Mouse (Mus musculus) lung, embryonic 15.5 days (tissue): ENCODE results near the gene Gm10282. TPM values are rescaled to one million over a fixed set of nuclear protein-coding genes. Genes with fewer than 3 reads are reported as not detected.
A peak's percentile ranks its signal among the peaks of the same experiment; 100 is the strongest.

Experiments used
- ATAC-seq: fragments of 200-750 bp; cut with Nextera tagmentation; 2 replicates; pipeline ENCODE4 v1.8.0; 2017; ENCODE audit warnings: moderate number of reproducible peaks, borderline replicate concordance; ENCODE audit not compliant: low FRiP score, low TSS enrichment; ENCODE audit errors: extremely low read depth
- H3K27ac ChIP-seq: fragments of 300-500 bp; sonication (generic); 2 replicates; pipeline ENCODE4 v1.5.1; 2015; ENCODE audit warnings: moderate library complexity, mild to moderate bottlenecking, inconsistent platforms
- H3K27me3 ChIP-seq: fragments of 300-500 bp; sonication (generic); 2 replicates; pipeline ENCODE4 v1.6.1; 2015; ENCODE audit warnings: inconsistent platforms
- H3K36me3 ChIP-seq: fragments of 300-500 bp; sonication (generic); 2 replicates; pipeline ENCODE4 v1.6.1; 2015; ENCODE audit warnings: inconsistent platforms
- H3K4me1 ChIP-seq: fragments of 300-500 bp; sonication (generic); 2 replicates; pipeline ENCODE4 v1.6.1; 2015; ENCODE audit warnings: inconsistent platforms
- H3K4me2 ChIP-seq: fragments of 300-500 bp; sonication (generic); 2 replicates; pipeline ENCODE4 v1.6.1; 2015; ENCODE audit warnings: inconsistent platforms, mild to moderate bottlenecking, moderate library complexity
- H3K4me3 ChIP-seq: fragments of 300-500 bp; sonication (generic); 2 replicates; pipeline ENCODE4 v1.5.1; 2015; ENCODE audit warnings: mild to moderate bottlenecking, inconsistent platforms
- H3K9ac ChIP-seq: fragments of 300-500 bp; sonication (generic); 2 replicates; pipeline ENCODE4 v1.6.1; 2015; ENCODE audit warnings: inconsistent platforms
- H3K9me3 ChIP-seq: fragments of 300-500 bp; sonication (generic); 2 replicates; pipeline ENCODE4 v1.6.1; 2016; ENCODE audit warnings: inconsistent platforms
- WGBS: fragments of 180-500 bp; shearing (Covaris S2); methylation state at CpG from one replicate; pipeline ENCODE4 v1.1.7; 2015; 5-methylcytosine and 5-hydroxymethylcytosine counted together
- polyA plus RNA-seq: library from polyadenylated mRNA; unstranded; fragments of >200 nt; fragmentation: Nextera tagmentation; extraction: Ambion mirVana; gene quantifications from 2 replicates; pipeline ENCODE4 v1.2.1, GENCODE M21; 2015

Gene Gm10282
- polyA plus RNA-seq, 1 experiment from 2014 or later = 33.8 TPM

DNA sequence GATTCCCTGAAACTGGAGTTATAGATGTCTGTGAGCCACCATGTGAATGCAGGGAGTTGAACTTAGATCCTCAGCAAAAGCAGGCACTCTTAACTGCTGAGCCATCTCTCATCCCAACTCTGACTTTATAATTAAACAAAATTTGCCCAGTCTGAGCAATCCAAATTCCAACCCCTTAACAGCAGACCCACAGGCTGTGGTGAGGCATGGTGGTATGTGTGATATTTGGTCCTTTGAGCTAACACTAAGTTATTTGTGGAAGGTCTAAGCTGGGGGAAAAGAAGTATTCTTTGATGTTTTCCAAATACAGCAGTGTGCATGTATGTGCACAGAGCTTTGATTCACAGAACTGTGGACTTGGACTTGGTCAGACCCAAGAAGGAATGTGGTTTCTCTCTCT is 16.0 kb downstream of the Gm10282 start:
- H3K9ac ChIP-seq = no peak overlapping the region
- H3K4me1 ChIP-seq = no peaks in the 10 kb centered on the region
- H3K9me3 ChIP-seq = no peaks in the 10 kb centered on the region
- H3K4me2 ChIP-seq = no peak overlapping the region
- no peak overlapping the region for H3K4me3 ChIP-seq
- H3K27me3 ChIP-seq = no peaks in the 10 kb centered on the region
- H3K27ac ChIP-seq = no peak overlapping the region
- no peak for ATAC-seq
- H3K36me3 ChIP-seq = no peaks in the 10 kb centered on the region

DNA sequence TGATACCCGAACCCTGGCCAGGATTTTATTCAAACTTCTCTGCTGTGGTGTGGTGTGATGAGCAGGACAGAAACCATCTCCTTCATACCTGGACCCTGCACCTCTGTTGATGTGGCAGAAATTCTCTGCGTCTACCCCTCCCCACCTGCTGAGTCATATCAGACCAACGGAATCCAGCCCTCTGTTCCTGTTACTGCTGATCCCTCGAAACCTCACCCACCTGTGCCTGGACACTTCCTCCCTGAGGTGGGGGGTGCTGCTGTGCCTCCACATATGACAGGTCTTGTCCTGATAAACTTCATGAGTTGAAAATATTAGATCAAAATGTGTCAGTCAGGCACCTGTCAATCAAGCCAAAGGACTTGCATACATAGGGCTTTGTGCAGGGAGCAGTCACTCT is 19.8 kb downstream of the Gm10282 start:
- no peak for ATAC-seq
- Histone ChIP-seq H3K4me1 (peaks cover 5% of the 10 kb centered on the region; the same call in 1 of the 2 replicates), H3K9me3 (no peaks in the 10 kb centered on the region), H3K36me3 (no peaks in the 10 kb centered on the region), H3K9ac (no peak overlapping the region), H3K27me3 (no peaks in the 10 kb centered on the region), H3K27ac (no peak overlapping the region), H3K4me2 (no peak overlapping the region), H3K4me3 (no peak overlapping the region)
- 60% methylated on average over 4 of the region's 4 CpGs for WGBS

DNA sequence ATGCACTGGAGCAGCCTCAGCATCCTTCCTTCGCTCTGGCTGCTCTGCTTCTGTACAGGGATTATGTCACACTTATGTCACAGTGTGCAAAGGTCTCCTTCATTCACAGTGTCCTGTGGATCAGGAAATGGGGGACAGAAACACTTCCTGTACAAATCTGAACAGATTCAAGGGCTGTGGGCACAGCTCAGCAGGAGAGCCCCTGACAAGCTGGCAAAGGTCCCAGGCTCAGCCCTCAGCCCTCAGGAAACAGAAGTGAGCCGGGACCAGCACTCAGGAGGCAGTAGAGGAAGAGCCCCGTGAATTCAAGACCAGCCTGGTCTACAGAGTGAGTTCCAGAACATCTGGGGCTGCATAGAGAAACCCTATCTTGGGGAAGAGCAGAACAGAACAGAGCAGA is 23.4 kb downstream of the Gm10282 start:
- H3K9me3 ChIP-seq = no peaks in the 10 kb centered on the region
- WGBS = 22% methylated on average over 3 of the region's 3 CpGs
- H3K9ac ChIP-seq = no peak overlapping the region
- H3K27me3 ChIP-seq = no peaks in the 10 kb centered on the region
- peaks cover 9% of the 10 kb centered on the region for H3K4me1 ChIP-seq
- no peak overlapping the region for H3K27ac ChIP-seq
- no peak overlapping the region for H3K4me2 ChIP-seq
- ATAC-seq = peak; percentile 51
- H3K4me3 ChIP-seq = no peak overlapping the region
- no peaks in the 10 kb centered on the region for H3K36me3 ChIP-seq

DNA sequence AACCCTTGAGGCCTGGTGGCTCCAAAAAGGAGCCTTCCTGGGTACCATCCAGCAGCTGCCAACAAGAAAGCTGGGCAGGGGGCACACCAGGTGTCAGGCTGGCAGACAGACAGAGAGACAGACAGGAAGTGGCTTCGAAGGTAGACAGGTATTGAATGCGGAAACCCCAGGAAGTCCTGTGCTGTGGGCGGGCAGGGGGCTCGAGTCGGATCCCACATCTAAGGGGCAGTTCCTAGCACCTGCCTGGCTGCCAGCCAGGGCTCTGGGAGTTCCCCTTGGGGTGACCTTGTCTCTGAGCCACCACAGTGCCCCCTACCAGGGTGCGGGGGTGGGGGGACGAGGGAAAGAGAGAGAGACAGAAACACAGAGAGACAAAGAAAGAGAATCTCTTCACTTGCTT is 25.9 kb downstream of the Gm10282 start:
- no peak overlapping the region for H3K4me2 ChIP-seq
- WGBS = 85% methylated on average over 7 of the region's 7 CpGs
- H3K36me3 ChIP-seq = no peaks in the 10 kb centered on the region
- peaks cover 9% of the 10 kb centered on the region for H3K4me1 ChIP-seq
- H3K4me3 ChIP-seq = no peak overlapping the region
- H3K9me3 ChIP-seq = no peaks in the 10 kb centered on the region
- no peak overlapping the region for H3K9ac ChIP-seq
- H3K27me3 ChIP-seq = no peaks in the 10 kb centered on the region
- no peak overlapping the region for H3K27ac ChIP-seq
- ATAC-seq = no peak

DNA sequence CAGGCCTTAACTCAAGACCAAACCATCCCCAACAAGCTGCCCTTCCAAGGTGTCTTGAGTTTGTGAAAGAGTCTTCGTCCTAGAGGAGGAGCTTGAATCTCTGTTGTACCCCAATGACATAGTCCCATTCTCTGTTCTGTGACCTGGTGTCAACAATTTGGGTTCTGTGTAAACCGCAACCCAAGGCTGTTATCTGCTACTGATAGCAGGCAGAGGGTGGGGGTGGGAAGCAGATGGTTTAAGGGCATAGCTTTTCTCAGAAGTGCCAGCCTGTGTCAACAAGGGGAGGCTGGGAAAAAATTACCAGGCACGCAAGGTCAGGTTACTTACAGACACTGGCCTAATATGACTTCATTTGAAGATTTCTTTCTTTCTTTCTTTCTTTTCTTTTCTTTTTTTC is 27.8 kb downstream of the Gm10282 start:
- Histone ChIP-seq H3K9me3 (no peaks in the 10 kb centered on the region), H3K4me2 (no peak overlapping the region), H3K4me3 (no peak overlapping the region), H3K9ac (no peak overlapping the region), H3K36me3 (no peaks in the 10 kb centered on the region), H3K27ac (no peak overlapping the region), H3K27me3 (no peaks in the 10 kb centered on the region), H3K4me1 (peaks cover 9% of the 10 kb centered on the region)
- no peak for ATAC-seq
- WGBS = 30% methylated on average over 3 of the region's 3 CpGs

DNA sequence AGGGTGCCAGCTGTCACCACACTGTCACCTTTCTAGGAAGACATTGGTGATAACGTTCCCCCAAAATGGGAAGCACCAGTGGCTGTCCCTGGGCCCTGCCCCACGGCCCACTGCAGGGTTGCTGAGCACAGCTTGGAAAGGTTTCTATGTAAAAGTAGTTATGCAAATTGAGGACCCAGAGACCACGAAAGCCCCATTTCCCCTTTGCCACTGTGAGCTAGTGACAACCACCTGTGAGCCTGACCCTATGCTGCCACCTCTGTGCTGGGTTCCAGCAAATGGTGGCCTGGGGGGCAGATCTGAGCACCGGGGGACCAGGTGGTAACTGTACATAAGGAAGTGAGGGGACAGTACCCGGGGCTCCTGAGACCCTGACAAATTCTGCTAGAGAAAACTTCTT is 31.3 kb downstream of the Gm10282 start:
- no peak overlapping the region for H3K27ac ChIP-seq
- no peaks in the 10 kb centered on the region for H3K36me3 ChIP-seq
- no peaks in the 10 kb centered on the region for H3K9me3 ChIP-seq
- no peak for ATAC-seq
- 69% methylated on average over 5 of the region's 5 CpGs for WGBS
- H3K4me2 ChIP-seq = no peak overlapping the region
- H3K4me3 ChIP-seq = no peak overlapping the region
- H3K27me3 ChIP-seq = no peaks in the 10 kb centered on the region
- peaks cover 4% of the 10 kb centered on the region; the same call in 1 of the 2 replicates for H3K4me1 ChIP-seq
- H3K9ac ChIP-seq = no peak overlapping the region

DNA sequence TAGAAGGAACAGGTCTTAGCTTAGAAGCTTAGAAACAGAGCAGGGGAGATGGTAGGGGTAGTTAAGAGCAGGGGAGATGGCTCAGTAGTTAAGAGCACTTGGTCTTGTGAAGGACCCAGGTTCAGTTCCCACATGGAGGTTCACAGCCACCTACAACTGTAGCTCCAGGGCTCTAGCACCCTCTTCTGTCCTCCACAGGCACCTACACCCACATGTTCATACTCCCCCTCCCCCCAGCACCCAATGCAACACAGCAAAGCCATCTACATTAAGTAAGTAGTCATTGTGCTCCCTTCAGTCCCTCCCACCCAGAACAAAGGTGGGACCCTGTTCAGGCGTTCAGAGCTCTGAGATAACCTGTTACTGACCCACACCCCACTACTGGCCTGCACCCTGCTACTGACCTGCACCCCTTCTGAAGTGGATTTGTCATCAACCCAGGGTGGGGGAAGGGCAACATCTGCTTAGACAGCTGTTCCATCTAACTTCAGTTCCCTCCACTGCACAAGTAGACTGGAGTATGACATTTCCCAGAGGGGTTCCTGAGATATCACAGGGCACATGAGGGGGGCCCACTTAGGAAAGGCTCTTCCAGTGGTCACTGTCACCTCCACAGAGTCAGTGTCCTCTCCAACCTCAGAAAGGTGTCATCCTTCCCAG is 31.8 kb downstream of the Gm10282 start:
- H3K4me3 ChIP-seq = no peak overlapping the region
- no peaks in the 10 kb centered on the region for H3K36me3 ChIP-seq
- H3K4me2 ChIP-seq = no peak overlapping the region
- no peak for ATAC-seq
- WGBS = 62% methylated on average over 1 of the region's 1 CpGs
- H3K27me3 ChIP-seq = no peaks in the 10 kb centered on the region
- H3K9ac ChIP-seq = no peak overlapping the region
- no peaks in the 10 kb centered on the region for H3K9me3 ChIP-seq
- H3K4me1 ChIP-seq = peaks cover 4% of the 10 kb centered on the region; the same call in 1 of the 2 replicates
- no peak overlapping the region for H3K27ac ChIP-seq

DNA sequence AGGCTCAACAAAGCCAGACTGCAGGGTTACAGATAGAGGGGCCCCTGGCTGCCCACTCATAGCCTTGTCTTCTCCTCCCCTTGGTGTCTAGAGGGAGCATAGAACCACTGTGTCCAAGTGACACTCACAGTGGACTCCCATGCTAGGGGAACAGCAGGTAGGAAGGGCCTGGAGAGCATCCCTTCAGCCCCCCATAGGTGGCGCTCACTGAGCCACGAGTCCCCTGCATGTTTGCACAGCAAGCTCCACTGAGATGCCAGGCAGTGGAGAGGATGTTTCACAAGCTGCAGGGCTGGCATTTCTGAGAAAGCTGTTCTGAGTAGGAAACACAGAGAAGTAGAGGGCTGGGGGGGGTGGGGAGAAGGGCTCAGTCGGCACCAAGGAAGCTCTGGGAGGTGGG is 32.7 kb downstream of the Gm10282 start:
- Histone ChIP-seq H3K4me2 (no peak overlapping the region), H3K36me3 (no peaks in the 10 kb centered on the region), H3K9ac (no peak overlapping the region), H3K27me3 (no peaks in the 10 kb centered on the region), H3K9me3 (no peaks in the 10 kb centered on the region), H3K27ac (no peak overlapping the region), H3K4me1 (no peaks in the 10 kb centered on the region), H3K4me3 (no peak overlapping the region)
- 13% methylated on average over 3 of the region's 3 CpGs for WGBS
- no peak for ATAC-seq

DNA sequence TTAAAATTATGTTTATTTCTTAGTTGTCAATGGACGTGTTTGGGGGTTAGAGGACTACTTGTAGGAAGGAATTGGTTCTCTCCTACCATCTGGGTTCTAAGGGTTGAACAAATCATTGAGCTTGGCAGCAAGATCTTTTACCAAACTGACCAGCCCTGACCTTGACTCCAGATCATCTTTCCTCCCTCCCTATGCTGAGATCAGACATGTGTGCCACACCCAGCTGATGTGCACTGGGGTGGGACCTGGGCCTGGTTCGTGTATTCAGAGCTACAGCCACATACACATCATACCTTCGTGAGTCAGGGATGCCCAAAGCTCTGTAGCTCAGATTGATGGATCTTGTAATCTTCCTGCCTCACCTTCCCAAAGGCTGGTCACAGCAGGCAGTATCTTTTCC is 33.4 kb downstream of the Gm10282 start:
- ATAC-seq = no peak
- Histone ChIP-seq H3K9me3 (no peaks in the 10 kb centered on the region), H3K36me3 (no peaks in the 10 kb centered on the region), H3K27me3 (no peaks in the 10 kb centered on the region), H3K4me2 (no peak overlapping the region), H3K9ac (no peak overlapping the region), H3K27ac (no peak overlapping the region), H3K4me3 (no peak overlapping the region), H3K4me1 (no peaks in the 10 kb centered on the region)
- WGBS = 55% methylated on average over 3 of the region's 3 CpGs

DNA sequence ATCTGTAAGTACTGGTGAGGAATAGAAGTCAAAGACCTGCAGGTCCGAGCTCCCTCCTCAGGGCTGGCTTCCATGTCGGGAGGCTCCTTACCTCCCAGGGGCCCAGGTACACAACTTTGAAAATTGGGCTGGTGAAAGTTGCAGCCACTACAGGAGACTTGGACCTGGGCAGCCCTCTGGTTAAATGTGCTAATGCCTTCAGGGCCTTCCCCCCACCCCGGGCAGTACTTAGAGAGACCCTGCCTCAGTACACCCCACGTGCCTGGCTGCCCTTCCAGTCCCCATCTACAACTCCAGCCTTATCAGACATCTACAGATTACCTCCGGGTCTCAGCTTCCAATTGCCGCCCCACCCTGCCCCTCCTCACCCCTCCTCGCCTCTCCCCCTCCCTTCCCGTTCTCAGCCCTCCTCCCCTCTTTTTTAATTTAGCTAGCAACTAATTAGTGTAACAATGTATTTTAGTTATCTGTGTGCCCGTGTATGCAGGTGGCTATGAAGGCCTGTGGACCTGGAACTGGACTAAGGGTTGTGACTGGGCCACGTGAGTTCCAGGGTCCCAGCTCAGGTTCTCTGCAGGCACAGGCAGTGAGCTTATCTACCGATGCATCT is 33.9 kb downstream of the Gm10282 start:
- no peaks in the 10 kb centered on the region for H3K27me3 ChIP-seq
- ATAC-seq = no peak
- no peaks in the 10 kb centered on the region for H3K9me3 ChIP-seq
- H3K4me2 ChIP-seq = no peak overlapping the region
- H3K36me3 ChIP-seq = no peaks in the 10 kb centered on the region
- no peak overlapping the region for H3K9ac ChIP-seq
- H3K4me3 ChIP-seq = no peak overlapping the region
- no peak overlapping the region for H3K27ac ChIP-seq
- WGBS = 60% methylated on average over 11 of the region's 11 CpGs
- no peaks in the 10 kb centered on the region for H3K4me1 ChIP-seq

DNA sequence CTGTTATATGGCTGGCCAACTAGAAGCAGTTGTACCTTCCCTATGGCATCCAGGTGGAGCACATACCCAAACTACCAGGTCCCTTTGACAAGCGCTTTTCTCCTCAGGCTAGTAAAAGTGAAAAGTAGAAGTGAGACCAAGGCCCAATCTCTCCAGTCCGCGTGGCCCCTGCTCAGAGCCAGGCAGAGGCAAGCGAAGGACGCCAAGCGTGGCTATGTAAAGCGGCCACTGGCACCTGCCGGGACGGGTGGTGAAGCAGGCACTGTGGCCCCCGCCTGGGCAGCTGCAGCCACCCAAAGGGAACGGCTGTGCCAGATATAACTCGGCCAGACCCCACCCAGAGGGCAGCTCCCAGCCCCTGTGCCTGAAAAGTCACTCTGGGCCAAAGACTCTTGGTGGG is 34.5 kb downstream of the Gm10282 start:
- Histone ChIP-seq H3K27me3 (no peaks in the 10 kb centered on the region), H3K9me3 (no peaks in the 10 kb centered on the region), H3K4me1 (no peaks in the 10 kb centered on the region), H3K4me3 (no peak overlapping the region), H3K9ac (no peak overlapping the region), H3K36me3 (no peaks in the 10 kb centered on the region), H3K4me2 (no peak overlapping the region), H3K27ac (no peak overlapping the region)
- ATAC-seq = no peak
- WGBS = 88% methylated on average over 12 of the region's 12 CpGs

DNA sequence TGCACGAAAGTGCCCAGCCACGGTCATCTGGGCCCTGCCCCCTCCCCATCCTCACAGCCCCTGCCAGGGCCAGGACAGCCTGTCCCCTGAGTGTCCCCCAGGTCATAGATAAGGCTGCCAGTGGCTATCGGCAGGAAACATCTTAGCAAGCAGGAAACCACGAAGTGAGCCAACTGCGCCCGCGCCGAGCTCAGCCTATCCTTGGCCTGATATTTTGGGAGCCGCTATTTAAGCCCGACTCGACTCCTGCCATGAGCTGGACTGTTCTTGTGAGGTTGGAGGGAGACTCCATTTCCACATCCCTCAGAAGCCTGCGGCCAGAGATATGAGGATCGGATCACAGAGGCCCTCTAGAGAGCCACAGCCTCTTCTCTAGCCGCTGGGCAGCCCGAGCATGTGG is 36.7 kb downstream of the Gm10282 start:
- H3K27me3 ChIP-seq = no peaks in the 10 kb centered on the region
- no peaks in the 10 kb centered on the region for H3K4me1 ChIP-seq
- no peaks in the 10 kb centered on the region for H3K36me3 ChIP-seq
- WGBS = 63% methylated on average over 15 of the region's 15 CpGs
- no peak overlapping the region for H3K9ac ChIP-seq
- H3K27ac ChIP-seq = peak overlapping the region; percentile 92
- no peak overlapping the region for H3K4me3 ChIP-seq
- ATAC-seq = peak; percentile 79; the same call in 1 of the 2 replicates
- no peaks in the 10 kb centered on the region for H3K9me3 ChIP-seq
- H3K4me2 ChIP-seq = no peak overlapping the region
